21 mouse cellular contexts compared by ENCODE assay signal in the genomic region with DNA sequence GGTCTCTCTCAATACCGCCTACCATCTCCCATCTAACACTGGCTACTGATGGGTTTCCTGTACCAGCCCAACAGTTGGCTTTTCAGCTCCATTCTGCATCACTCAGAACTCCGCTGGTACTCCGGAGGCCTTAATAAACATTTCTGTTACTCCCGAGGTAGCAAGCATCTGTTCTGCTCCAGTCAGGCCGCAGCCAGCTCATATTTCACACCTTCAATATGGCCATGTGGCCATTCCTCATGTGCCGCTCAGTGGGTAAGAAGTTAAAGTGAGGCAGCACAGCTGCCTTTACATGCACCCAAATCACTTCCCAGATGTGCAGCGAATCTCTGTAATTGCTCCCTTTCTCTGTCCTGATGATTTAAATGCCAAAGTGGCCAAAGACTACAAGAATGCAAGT. TPM values are rescaled to one million over a fixed set of nuclear protein-coding genes. Genes with fewer than 3 reads are reported as not detected.
DNase-seq lines count a peak whose midpoint lies in the region; ATAC-seq and TF ChIP-seq lines count a peak whose summit lies in the region.
"Had no signal": no experiment of that assay in that cellular context is flagged by ENCODE, and none has a peak within 500 bp of the region (broad histone marks: within the 10 kb centered on the region; RNA-seq: fewer than 3 reads in every experiment).

No protein-coding gene starts in this region.

- WGBS in lung, embryonic 14.5 days = 48% methylated on average over 7 of the region's 7 CpGs
- WGBS in embryonic facial prominence, embryonic 10.5 days = 58% methylated on average over 7 of the region's 7 CpGs
- 29% methylated on average over 7 of the region's 7 CpGs for WGBS in limb, embryonic 10.5 days
- WGBS in neural tube, embryonic 11.5 days = 54% methylated on average over 7 of the region's 7 CpGs

- no peaks in the 10 kb centered on the region for H3K27me3 ChIP-seq in lung, embryonic 14.5 days (ENCODE audit: insufficient read depth, low read length)
- H3K27me3 ChIP-seq in embryonic facial prominence, embryonic 10.5 days (replicated peaks; ENCODE audit: low read depth, poor library complexity, severe bottlenecking) = no peaks in the 10 kb centered on the region
- no peaks in the 10 kb centered on the region for H3K27me3 ChIP-seq in limb, embryonic 10.5 days (ENCODE audit: low read depth, poor library complexity, severe bottlenecking)
- no peaks in the 10 kb centered on the region for H3K27me3 ChIP-seq in neural tube, embryonic 11.5 days (ENCODE audit: control insufficient read depth, insufficient read depth, low read length)
- H3K27me3 ChIP-seq: embryonic facial prominence, embryonic 15.5 days; heart, embryonic 12.5 days; midbrain, embryonic 12.5 days had no signal

- ATAC-seq in lung, embryonic 14.5 days (ENCODE audit: insufficient read depth) = no peak; the same call in 1 of the 2 replicates
- ATAC-seq in neural tube, embryonic 11.5 days (ENCODE audit: insufficient read depth, low FRiP score, low TSS enrichment) = no peak
- ATAC-seq: forebrain, embryonic 14.5 days; liver, postnatal 0 days had no signal

- TF ChIP-seq CTCF in lung, embryonic 14.5 days (IDR thresholded peaks at IDR 0.05; ENCODE audit: low read depth) = no peak

- H3K36me3 ChIP-seq in lung, embryonic 14.5 days (ENCODE audit: insufficient read depth) = no peaks in the 10 kb centered on the region
- peaks cover 10% of the 10 kb centered on the region for H3K36me3 ChIP-seq in embryonic facial prominence, embryonic 10.5 days (replicated peaks)
- H3K36me3 ChIP-seq in limb, embryonic 10.5 days = peaks cover 17% of the 10 kb centered on the region
- H3K36me3 ChIP-seq in neural tube, embryonic 11.5 days (ENCODE audit: control insufficient read depth, insufficient read depth, low read length) = no peaks in the 10 kb centered on the region

- 0 out of 2 replicates have a peak, but pooled peaks cover 2% of the 10 kb centered on the region for H3K4me1 ChIP-seq in lung, embryonic 14.5 days (ENCODE audit: insufficient read depth)
- H3K4me1 ChIP-seq in embryonic facial prominence, embryonic 10.5 days = peaks cover 33% of the 10 kb centered on the region
- peaks cover 53% of the 10 kb centered on the region for H3K4me1 ChIP-seq in limb, embryonic 10.5 days
- no peaks in the 10 kb centered on the region for H3K4me1 ChIP-seq in neural tube, embryonic 11.5 days (ENCODE audit: control insufficient read depth, insufficient read depth, low read length)
- H3K4me1 ChIP-seq: midbrain, embryonic 12.5 days had no signal

- DNase-seq in lung, embryonic 14.5 days = peak; percentile 42
- DNase-seq in lung, postnatal 4 days = no peak
- DNase-seq in embryonic facial prominence, embryonic 10.5 days (ENCODE audit: low spot score) = peak; percentile 56
- DNase-seq in limb, embryonic 10.5 days (ENCODE audit: low spot score) = peak; percentile 80
- peak; percentile 25 for DNase-seq in neural tube, embryonic 11.5 days (ENCODE audit: low spot score)
- DNase-seq in cerebellum, postnatal 36 days = no peak
- no peak for DNase-seq in ovary, postnatal 14 days (ENCODE audit: low spot score)
- DNase-seq: adrenal gland, postnatal 10 days; cerebellum, adult 18-20 months; cerebellum, postnatal 25 days; heart, postnatal 10 days; kidney, adult 8-10 months; kidney, postnatal 36 days; liver, postnatal 0 days; lung, postnatal 10 days; right cerebral cortex, adult 18-20 months had no signal

- no peak overlapping the region for H3K27ac ChIP-seq in lung, embryonic 14.5 days (ENCODE audit: low read depth)
- peak overlapping the region; percentile 44; the same call in 1 of the 2 replicates for H3K27ac ChIP-seq in embryonic facial prominence, embryonic 10.5 days (replicated peaks)
- peak overlapping the region; percentile 72 for H3K27ac ChIP-seq in limb, embryonic 10.5 days
- no peak overlapping the region for H3K27ac ChIP-seq in neural tube, embryonic 11.5 days (ENCODE audit: low read depth, low read length)
- H3K27ac ChIP-seq: embryonic facial prominence, embryonic 15.5 days; midbrain, embryonic 12.5 days had no signal

- H3K9me3 ChIP-seq in lung, embryonic 14.5 days (ENCODE audit: low read depth, low read length) = no peaks in the 10 kb centered on the region
- no peaks in the 10 kb centered on the region for H3K9me3 ChIP-seq in embryonic facial prominence, embryonic 10.5 days
- no peaks in the 10 kb centered on the region for H3K9me3 ChIP-seq in limb, embryonic 10.5 days (replicated peaks)
- no peaks in the 10 kb centered on the region for H3K9me3 ChIP-seq in neural tube, embryonic 11.5 days (ENCODE audit: control insufficient read depth, low read length)
- H3K9me3 ChIP-seq: embryonic facial prominence, embryonic 15.5 days; midbrain, embryonic 12.5 days had no signal

- no peak overlapping the region for H3K9ac ChIP-seq in lung, embryonic 14.5 days
- H3K9ac ChIP-seq in neural tube, embryonic 11.5 days (ENCODE audit: low read length) = no peak overlapping the region
- H3K9ac ChIP-seq: embryonic facial prominence, embryonic 15.5 days; heart, embryonic 12.5 days; liver, postnatal 0 days; midbrain, embryonic 12.5 days had no signal

- H3K4me3 ChIP-seq in lung, embryonic 14.5 days (ENCODE audit: low read depth, low read length) = no peak overlapping the region
- H3K4me3 ChIP-seq in embryonic facial prominence, embryonic 10.5 days = no peak overlapping the region
- no peak overlapping the region for H3K4me3 ChIP-seq in limb, embryonic 10.5 days
- no peak overlapping the region for H3K4me3 ChIP-seq in neural tube, embryonic 11.5 days (ENCODE audit: low read depth, low read length)
- H3K4me3 ChIP-seq: embryonic facial prominence, embryonic 15.5 days; heart, embryonic 12.5 days; midbrain, embryonic 12.5 days had no signal

- H3K4me2 ChIP-seq in lung, embryonic 14.5 days = no peak overlapping the region
- H3K4me2 ChIP-seq in neural tube, embryonic 11.5 days (ENCODE audit: low read depth) = no peak overlapping the region
- H3K4me2 ChIP-seq: embryonic facial prominence, embryonic 15.5 days; heart, embryonic 12.5 days; liver, embryonic 11.5 days; midbrain, embryonic 12.5 days had no signal

RNA-seq across cellular contexts. Expression of a gene that starts 32.5 kb away (rescaled TPM):
- polyA plus RNA-seq in lung, embryonic 14.5 days (2014; fragmentation: Nextera tagmentation; extraction: Ambion mirVana) = 4.2 and 6.4 TPM in 2 replicates
- polyA plus RNA-seq in embryonic facial prominence, embryonic 10.5 days (2016; fragmentation: Nextera tagmentation; extraction: Ambion mirVana) = 4.1 and 4.2 TPM in 2 replicates
- 4.3 and 4.7 TPM in 2 replicates for polyA plus RNA-seq in limb, embryonic 10.5 days (2016; fragmentation: Nextera tagmentation; extraction: Ambion mirVana)
- polyA plus RNA-seq in neural tube, embryonic 11.5 days (2014; fragmentation: Nextera tagmentation; extraction: Ambion mirVana) = 3.7 and 4.5 TPM in 2 replicates

Comparison
In these comparisons a context has a peak if more than half of its experiments do, and no peak if none do; other contexts are left out.
1. DNase-seq: peak in lung, embryonic 14.5 days (single experiment), embryonic facial prominence, embryonic 10.5 days (single experiment), limb, embryonic 10.5 days (single experiment) and neural tube, embryonic 11.5 days (single experiment); none in lung, postnatal 4 days (0 of 2), cerebellum, postnatal 36 days (0 of 2) and ovary, postnatal 14 days (single experiment).
2. H3K27ac ChIP-seq: peak in embryonic facial prominence, embryonic 10.5 days (single experiment) and limb, embryonic 10.5 days (single experiment); none in lung, embryonic 14.5 days (single experiment) and neural tube, embryonic 11.5 days (single experiment).